16 mouse cellular contexts compared by ENCODE assay signal in the genomic region with DNA sequence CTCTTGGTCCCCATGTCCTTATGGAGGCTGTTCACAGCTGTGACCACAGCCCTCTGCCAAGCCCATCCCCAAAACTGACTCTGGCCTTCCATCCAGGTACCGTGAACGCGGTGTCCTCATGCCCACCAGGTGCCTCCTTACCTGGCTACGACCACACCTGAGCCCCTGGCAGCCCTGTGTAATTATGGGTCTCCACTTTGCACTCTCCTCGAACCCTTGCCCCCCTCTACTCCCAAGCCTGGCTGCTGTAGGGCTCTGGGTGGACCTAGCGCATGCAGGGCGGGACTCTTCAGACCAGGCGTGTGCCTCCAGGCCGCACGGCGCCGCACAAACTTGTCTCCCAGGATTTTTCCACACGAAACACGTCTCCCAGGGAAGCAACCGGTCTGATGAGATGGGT. TPM values are rescaled to one million over a fixed set of nuclear protein-coding genes. Genes with fewer than 3 reads are reported as not detected.
A peak's percentile ranks its signal among the peaks of the same experiment; 100 is the strongest.
DNase-seq lines count a peak whose midpoint lies in the region; ATAC-seq and TF ChIP-seq lines count a peak whose summit lies in the region.
"Had no signal": no experiment of that assay in that cellular context is flagged by ENCODE, and none has a peak within 500 bp of the region (broad histone marks: within the 10 kb centered on the region; RNA-seq: fewer than 3 reads in every experiment).

Gene Pkp3, plus strand, starts transcription at position 378 of the 400 bp plus-strand sequence.

- H3K36me3 ChIP-seq in kidney, postnatal 0 days (ENCODE audit: insufficient read depth, low read length), result no peaks in the 10 kb centered on the region
- H3K36me3 ChIP-seq in CH12.LX (replicated peaks in 1 of 2; ENCODE audit: control insufficient read depth in 1 of 2, insufficient read depth in 1 of 2, low read length in 1 of 2), result no peaks in the 10 kb centered on the region
- no peaks in the 10 kb centered on the region for H3K36me3 ChIP-seq in embryonic facial prominence, embryonic 14.5 days (ENCODE audit: control insufficient read depth, insufficient read depth, low read length)
- H3K36me3 ChIP-seq in limb, embryonic 14.5 days (ENCODE audit: control insufficient read depth, insufficient read depth, low read length), result no peaks in the 10 kb centered on the region
- H3K36me3 ChIP-seq: forebrain, embryonic 10.5 days; hindbrain, embryonic 13.5 days; midbrain, embryonic 13.5 days had no signal

- no peak for TF ChIP-seq EP300 in CH12.LX (IDR thresholded peaks at IDR 0.05; ENCODE audit: low read length)

- TF ChIP-seq RAD21 in CH12.LX (IDR thresholded peaks at IDR 0.05; ENCODE audit: low read depth, low read length), result no peak

- no peak for TF ChIP-seq CTCF in kidney, postnatal 0 days (IDR thresholded peaks at IDR 0.05; ENCODE audit: low read depth)
- TF ChIP-seq CTCF in CH12.LX (conservative IDR thresholded peaks at IDR 0.05 in 1 of 2, IDR thresholded peaks at IDR 0.05 in 1 of 2; ENCODE audit: low read depth in 2 of 2, low read length in 2 of 2), result no peak

- no peaks in the 10 kb centered on the region; the same call in 1 of the 2 replicates for H3K4me1 ChIP-seq in kidney, postnatal 0 days (replicated peaks; ENCODE audit: insufficient read depth, low read length)
- peaks cover 13 to 21% of the 10 kb centered on the region in 2 experiments for H3K4me1 ChIP-seq in CH12.LX (ENCODE audit: control insufficient read depth in 1 of 2, insufficient read depth in 2 of 2)
- no peaks in the 10 kb centered on the region for H3K4me1 ChIP-seq in embryonic facial prominence, embryonic 14.5 days (ENCODE audit: control insufficient read depth, insufficient read depth, low read length)
- no peaks in the 10 kb centered on the region for H3K4me1 ChIP-seq in limb, embryonic 14.5 days (ENCODE audit: control insufficient read depth, insufficient read depth, low read length)
- H3K4me1 ChIP-seq: hindbrain, embryonic 13.5 days; midbrain, embryonic 13.5 days had no signal

- dilution Hi-C loops in CH12.LX (cut with MboI; ENCODE audit: extremely low pct_ligation_motif_present, extremely low pct_unique_long_range_greater_than_20kb, low sequenced_read_pairs), result no loop called here

- no peaks in the 10 kb centered on the region for H3K79me2 ChIP-seq in CH12.LX (replicated peaks; ENCODE audit: control insufficient read depth, extremely low read depth, insufficient read depth, poor library complexity, severe bottlenecking)

- ATAC-seq in kidney, postnatal 0 days (replicated peaks; ENCODE audit: low FRiP score, low read depth), result no peak
- no peak for ATAC-seq in embryonic facial prominence, embryonic 14.5 days (ENCODE audit: low read depth)
- ATAC-seq in limb, embryonic 14.5 days (ENCODE audit: low FRiP score, low read depth), result no peak
- ATAC-seq: midbrain, embryonic 13.5 days had no signal

- DNase-seq in kidney, postnatal 0 days (ENCODE audit: low spot score), result no peak
- DNase-seq in kidney, adult 11 months, result no peak
- DNase-seq in CH12.LX (ENCODE audit: extremely low read depth), result no peak
- DNase-seq in embryonic facial prominence, embryonic 14.5 days (ENCODE audit: low spot score), result no peak
- no peak for DNase-seq in limb, embryonic 14.5 days (ENCODE audit: low spot score)
- no peak for DNase-seq in layer of hippocampus, postnatal 36 days
- DNase-seq in embryo, embryonic 10 days (ENCODE audit: low spot score), result no peak
- no peak for DNase-seq in adrenal gland, postnatal 10 days
- DNase-seq: adrenal gland, adult 8-10 months; B cell, adult 2 months; kidney, postnatal 10 days had no signal

- no peaks in the 10 kb centered on the region for H3K27me3 ChIP-seq in kidney, postnatal 0 days (ENCODE audit: insufficient read depth, low read length)
- peaks cover 2% of the 10 kb centered on the region for H3K27me3 ChIP-seq in CH12.LX (replicated peaks)
- H3K27me3 ChIP-seq in embryonic facial prominence, embryonic 14.5 days (replicated peaks; ENCODE audit: control insufficient read depth, insufficient read depth, low read length), result no peaks in the 10 kb centered on the region
- no peaks in the 10 kb centered on the region for H3K27me3 ChIP-seq in limb, embryonic 14.5 days (ENCODE audit: control insufficient read depth, insufficient read depth, low read length)

- no peak within 1 kb of the TSS for H3K9ac ChIP-seq in kidney, postnatal 0 days (ENCODE audit: low read depth, low read length)
- no peak within 1 kb of the TSS for H3K9ac ChIP-seq in CH12.LX (ENCODE audit: insufficient read depth, low read depth)
- H3K9ac ChIP-seq in embryonic facial prominence, embryonic 14.5 days (ENCODE audit: low read depth, low read length), result peak within 1 kb of the TSS; percentile 37; the same call in 1 of the 2 replicates
- no peak within 1 kb of the TSS for H3K9ac ChIP-seq in limb, embryonic 14.5 days (ENCODE audit: low read depth, low read length, severe bottlenecking)
- H3K9ac ChIP-seq: hindbrain, embryonic 13.5 days; midbrain, embryonic 13.5 days had no signal

- in situ Hi-C loops in CH12.LX (cut with MboI; ENCODE audit: low pct_ligation_motif_present, low pct_unique_long_range_greater_than_20kb, low sequenced_read_pairs), result no loop called here

- WGBS in kidney, postnatal 0 days, result 90% methylated on average over 15 of the region's 15 CpGs
- 85% methylated on average over 15 of the region's 15 CpGs for WGBS in embryonic facial prominence, embryonic 14.5 days
- WGBS in limb, embryonic 14.5 days, result 80% methylated on average over 15 of the region's 15 CpGs

- H3K4me3 ChIP-seq in kidney, postnatal 0 days (replicated peaks; ENCODE audit: low read depth, low read length), result no peak within 1 kb of the TSS
- H3K4me3 ChIP-seq in CH12.LX (replicated peaks in 1 of 3; ENCODE audit: low read depth in 2 of 3, low read length in 2 of 3, poor library complexity in 1 of 3), result no peak within 1 kb of the TSS
- no peak within 1 kb of the TSS for H3K4me3 ChIP-seq in embryonic facial prominence, embryonic 14.5 days (ENCODE audit: low read depth, low read length)
- no peak within 1 kb of the TSS for H3K4me3 ChIP-seq in limb, embryonic 14.5 days (replicated peaks; ENCODE audit: low read length)
- H3K4me3 ChIP-seq: forebrain, embryonic 10.5 days; hindbrain, embryonic 13.5 days; midbrain, embryonic 13.5 days had no signal

- H3K4me2 ChIP-seq in kidney, postnatal 0 days (ENCODE audit: low read length), result no peak within 1 kb of the TSS
- H3K4me2 ChIP-seq in CH12.LX (ENCODE audit: insufficient read depth, low read depth, poor library complexity, severe bottlenecking), result no peak within 1 kb of the TSS
- peak within 1 kb of the TSS; percentile 41; the same call in 1 of the 2 replicates for H3K4me2 ChIP-seq in embryonic facial prominence, embryonic 14.5 days (ENCODE audit: low read depth, low read length)
- H3K4me2 ChIP-seq in limb, embryonic 14.5 days (replicated peaks; ENCODE audit: low read depth, low read length, severe bottlenecking), result no peak within 1 kb of the TSS
- H3K4me2 ChIP-seq: hindbrain, embryonic 13.5 days; midbrain, embryonic 13.5 days had no signal

- no peak within 1 kb of the TSS for H3K27ac ChIP-seq in kidney, postnatal 0 days
- H3K27ac ChIP-seq in CH12.LX (ENCODE audit: insufficient read depth, low read depth), result no peak within 1 kb of the TSS
- H3K27ac ChIP-seq in embryonic facial prominence, embryonic 14.5 days (replicated peaks; ENCODE audit: low read depth, low read length), result peak within 1 kb of the TSS; percentile 65
- H3K27ac ChIP-seq in limb, embryonic 14.5 days (replicated peaks; ENCODE audit: low read depth, low read length), result no peak within 1 kb of the TSS
- H3K27ac ChIP-seq: hindbrain, embryonic 13.5 days; midbrain, embryonic 13.5 days had no signal

- no peaks in the 10 kb centered on the region for H3K9me3 ChIP-seq in kidney, postnatal 0 days (replicated peaks; ENCODE audit: low read length)
- no peaks in the 10 kb centered on the region for H3K9me3 ChIP-seq in CH12.LX (replicated peaks; ENCODE audit: low read length)
- H3K9me3 ChIP-seq in embryonic facial prominence, embryonic 14.5 days (ENCODE audit: control insufficient read depth, low read length), result no peaks in the 10 kb centered on the region
- H3K9me3 ChIP-seq in limb, embryonic 14.5 days (ENCODE audit: control insufficient read depth, low read length), result no peaks in the 10 kb centered on the region
- H3K9me3 ChIP-seq: forebrain, embryonic 10.5 days; hindbrain, embryonic 13.5 days; midbrain, embryonic 13.5 days had no signal

- no peak for TF ChIP-seq POLR2A in CH12.LX (IDR thresholded peaks at IDR 0.05; ENCODE audit: low read depth, low read length)
- TF ChIP-seq POLR2A in limb, embryonic 14.5 days (IDR thresholded peaks at IDR 0.05; ENCODE audit: borderline replicate concordance, extremely low read depth, insufficient read depth, insufficient read length), result no peak

TF ChIP-seq in CH12.LX, 34 proteins besides CTCF, POLR2A, EP300 and RAD21:
- no peak for TF ChIP-seq POLR2AphosphoS2 (IDR thresholded peaks at IDR 0.05; ENCODE audit: low read depth, low read length)
- no peak for TF ChIP-seq NELFE (IDR thresholded peaks at IDR 0.05; ENCODE audit: low read depth, low read length)
TF ChIP-seq in CH12.LX: peak in this region for 0.

RNA-seq across cellular contexts. Expression of gene Pkp3, which starts in this region (rescaled TPM):
- polyA plus RNA-seq in kidney, postnatal 0 days (2015; fragmentation: Nextera tagmentation; extraction: Ambion mirVana), result 11.1 and 13.4 TPM in 2 replicates
- total RNA-seq in CH12.LX (2012; rRNA removed) (52.8 and 63.1 TPM in 2 replicates), CH12.LX (2014; rRNA removed) (23.9 and 25.3 TPM in 2 replicates)
- 37.8 and 38.0 TPM in 2 replicates for polyA plus RNA-seq in CH12.LX (2012; ENCODE audit: insufficient read length, low read depth)
- 30.0 and 33.5 TPM in 2 replicates for polyA plus RNA-seq in embryonic facial prominence, embryonic 14.5 days (2014; fragmentation: Nextera tagmentation; extraction: Ambion mirVana)
- 37.6 and 38.8 TPM in 2 replicates for polyA plus RNA-seq in limb, embryonic 14.5 days (2012; rRNA removed)
- 62.4 and 65.9 TPM in 2 replicates for polyA plus RNA-seq in limb, embryonic 14.5 days (2014; fragmentation: Nextera tagmentation; extraction: Ambion mirVana)
- not detected for total RNA-seq in layer of hippocampus, postnatal 36 days (2021)
- 1 to 10 TPM in 1 of 2 experiments, under 1 TPM in 1; 0.94 to 1.5 TPM for total RNA-seq in adrenal gland, postnatal 10 days (2021)
- total RNA-seq: gastrocnemius, adult 18-20 months had no signal
- polyA plus RNA-seq: neural tube, embryonic 14.5 days had no signal

Comparison
In these comparisons a context has a peak if more than half of its experiments do, and no peak if none do; other contexts are left out.
1. RNA of gene Pkp3 (total RNA-seq): 23.9 to 63.1 TPM in CH12.LX; 0.94 to 1.5 TPM in adrenal gland, postnatal 10 days and not detected in layer of hippocampus, postnatal 36 days; every median in the first group is over 4 times any median in the second.